Mouse (Mus musculus): ENCODE data around the gene Grin2d. TPM values are rescaled to one million over a fixed set of nuclear protein-coding genes. Genes with fewer than 3 reads are reported as not detected.
A peak's percentile ranks its signal among the peaks of the same experiment; 100 is the strongest.

The Grin2d gene
- polyA plus RNA-seq, 1 experiment from 2014 or later, result 0.39 TPM

DNA sequence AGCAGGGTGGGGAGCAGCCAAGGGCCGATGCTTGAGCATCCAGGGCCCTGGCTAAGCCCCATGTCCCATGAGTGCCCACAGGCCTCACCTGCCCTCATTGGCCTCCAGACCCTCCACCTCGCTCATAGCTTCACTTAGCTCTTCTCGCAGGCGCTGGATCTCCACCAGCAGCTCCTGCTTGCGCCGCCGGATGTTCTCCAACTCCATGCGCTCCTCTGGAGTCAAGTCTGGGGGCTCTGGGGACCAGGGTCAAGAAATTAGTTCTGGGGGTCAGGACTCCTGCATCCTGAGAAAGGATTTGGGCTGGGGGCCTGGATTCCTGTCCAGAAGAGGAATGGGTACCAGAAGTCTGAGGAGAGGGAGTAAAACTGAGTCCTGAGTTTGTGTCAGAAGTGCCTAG, 65.3 kb downstream of the Grin2d start:
- H3K27ac ChIP-seq (ENCODE audit: low read depth, low read length), result no peak overlapping the region
- DNase-seq (ENCODE audit: low spot score) (no peak), ATAC-seq (ENCODE audit: low FRiP score) (no peak)
- no peaks in the 10 kb centered on the region for H3K27me3 ChIP-seq (ENCODE audit: control insufficient read depth, insufficient read depth, low read length)
- H3K9ac ChIP-seq (ENCODE audit: low read depth, low read length), result peak overlapping the region; percentile 100
- H3K4me1 ChIP-seq (replicated peaks; ENCODE audit: control insufficient read depth, insufficient read depth, low read length), result peaks cover 19% of the 10 kb centered on the region
- H3K4me2 ChIP-seq (replicated peaks; ENCODE audit: low read depth, low read length), result peak overlapping the region; percentile 76
- 93% methylated on average over 8 of the region's 8 CpGs for WGBS
- peak overlapping the region; percentile 97 for H3K4me3 ChIP-seq (ENCODE audit: low read depth, low read length)
- H3K9me3 ChIP-seq (ENCODE audit: control insufficient read depth, low read length), result no peaks in the 10 kb centered on the region
- peaks cover 36% of the 10 kb centered on the region for H3K36me3 ChIP-seq (ENCODE audit: control insufficient read depth, insufficient read depth, low read length)

DNA sequence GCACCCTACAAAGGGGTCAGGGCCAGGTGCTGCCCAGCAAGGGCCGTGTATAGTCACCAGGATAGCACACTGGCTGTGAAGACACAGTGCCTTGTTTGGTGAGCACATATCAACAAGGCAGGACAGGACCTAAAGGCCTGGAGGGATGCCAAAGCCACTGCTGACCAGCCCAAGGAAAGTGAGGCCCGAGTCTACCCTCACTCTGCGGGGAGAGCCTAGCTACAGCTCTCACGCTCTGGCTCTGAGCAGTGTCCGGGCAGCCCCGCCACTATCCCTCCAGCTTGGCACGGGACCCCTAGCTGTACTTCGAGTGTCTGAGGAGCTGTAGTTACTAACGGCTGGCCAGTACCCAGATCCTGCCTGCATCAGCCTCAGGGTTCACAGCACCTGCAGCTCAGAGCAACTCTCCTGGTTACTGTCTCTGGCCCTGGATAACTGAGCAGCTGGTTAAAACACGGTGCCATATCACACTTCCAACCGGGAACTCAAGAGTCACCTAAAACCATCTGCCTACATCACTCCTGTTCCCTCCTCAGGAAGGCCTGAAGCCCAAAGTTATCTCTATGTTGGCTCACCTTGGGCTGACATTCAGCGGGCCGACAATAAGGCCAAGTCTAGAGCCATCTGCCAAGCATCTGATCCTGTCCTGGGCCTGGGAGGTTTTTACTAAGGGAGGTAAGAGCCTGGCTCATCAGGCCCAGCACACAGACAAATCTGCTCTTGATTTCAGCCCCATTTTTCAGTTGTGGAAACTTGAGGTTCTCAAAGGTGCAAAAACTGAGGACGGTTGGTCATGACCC, 68.7 kb downstream of the Grin2d start:
- H3K9me3 ChIP-seq (ENCODE audit: control insufficient read depth, low read length), result no peaks in the 10 kb centered on the region
- H3K36me3 ChIP-seq (ENCODE audit: control insufficient read depth, insufficient read depth, low read length), result peaks cover 40% of the 10 kb centered on the region
- H3K4me3 ChIP-seq (ENCODE audit: low read depth, low read length), result no peak overlapping the region
- peaks cover 14% of the 10 kb centered on the region for H3K4me1 ChIP-seq (replicated peaks; ENCODE audit: control insufficient read depth, insufficient read depth, low read length)
- 91% methylated on average over 14 of the region's 14 CpGs for WGBS
- H3K27ac ChIP-seq (ENCODE audit: low read depth, low read length), result no peak overlapping the region
- no peak overlapping the region for H3K4me2 ChIP-seq (replicated peaks; ENCODE audit: low read depth, low read length)
- DNase-seq (ENCODE audit: low spot score) (no peak), ATAC-seq (ENCODE audit: low FRiP score) (no peak)
- H3K9ac ChIP-seq (ENCODE audit: low read depth, low read length), result no peak overlapping the region
- no peaks in the 10 kb centered on the region for H3K27me3 ChIP-seq (ENCODE audit: control insufficient read depth, insufficient read depth, low read length)

DNA sequence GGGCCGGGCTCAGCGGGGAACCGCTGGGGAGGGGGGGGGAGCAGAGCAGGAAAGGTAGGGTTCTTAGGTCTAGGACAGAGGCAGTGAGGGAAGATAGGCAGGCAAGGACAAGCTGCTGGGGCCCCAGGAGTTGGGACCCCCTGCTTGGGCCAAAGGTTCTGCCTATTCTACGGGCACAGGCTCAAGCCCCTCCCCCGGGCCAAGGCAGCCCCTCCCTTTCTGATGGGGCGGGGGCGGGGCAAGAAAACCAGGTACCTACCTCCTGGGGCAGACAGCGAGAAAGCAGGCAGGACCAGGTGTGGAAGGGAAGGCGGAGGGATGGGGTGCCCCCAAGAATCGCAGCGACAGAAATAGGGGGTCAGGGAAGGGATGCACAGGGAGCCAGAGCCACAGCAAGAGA, 69.7 kb downstream of the Grin2d start:
- no peak overlapping the region for H3K4me2 ChIP-seq (replicated peaks; ENCODE audit: low read depth, low read length)
- no peak overlapping the region for H3K27ac ChIP-seq (ENCODE audit: low read depth, low read length)
- H3K27me3 ChIP-seq (ENCODE audit: control insufficient read depth, insufficient read depth, low read length), result no peaks in the 10 kb centered on the region
- H3K9me3 ChIP-seq (ENCODE audit: control insufficient read depth, low read length), result no peaks in the 10 kb centered on the region
- H3K9ac ChIP-seq (ENCODE audit: low read depth, low read length), result no peak overlapping the region
- peaks cover 40% of the 10 kb centered on the region for H3K36me3 ChIP-seq (ENCODE audit: control insufficient read depth, insufficient read depth, low read length)
- DNase-seq (ENCODE audit: low spot score) (no peak), ATAC-seq (ENCODE audit: low FRiP score) (no peak)
- 51% methylated on average over 7 of the region's 11 CpGs for WGBS
- peaks cover 14% of the 10 kb centered on the region for H3K4me1 ChIP-seq (replicated peaks; ENCODE audit: control insufficient read depth, insufficient read depth, low read length)
- no peak overlapping the region for H3K4me3 ChIP-seq (ENCODE audit: low read depth, low read length)

DNA sequence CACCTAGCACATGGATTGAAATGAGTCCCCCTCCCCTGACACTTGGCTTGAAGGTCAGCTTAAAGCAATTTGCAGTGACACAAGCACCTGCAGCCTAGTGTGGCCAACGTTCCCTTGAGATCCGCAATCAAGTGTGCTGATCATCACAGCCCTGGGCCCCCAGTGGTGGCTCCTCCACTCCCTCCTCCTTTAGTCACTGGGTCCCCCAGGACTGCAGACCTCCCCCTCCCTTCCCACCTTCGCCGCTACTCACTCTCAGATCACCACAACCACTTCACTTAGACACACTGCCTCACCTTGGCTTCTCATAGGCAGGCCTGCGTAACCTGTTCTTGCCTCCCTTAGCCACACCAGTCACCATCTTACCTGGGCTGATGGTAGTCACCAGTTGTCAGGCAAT, 72.2 kb downstream of the Grin2d start:
- H3K27ac ChIP-seq (ENCODE audit: low read depth, low read length), result no peak overlapping the region

DNA sequence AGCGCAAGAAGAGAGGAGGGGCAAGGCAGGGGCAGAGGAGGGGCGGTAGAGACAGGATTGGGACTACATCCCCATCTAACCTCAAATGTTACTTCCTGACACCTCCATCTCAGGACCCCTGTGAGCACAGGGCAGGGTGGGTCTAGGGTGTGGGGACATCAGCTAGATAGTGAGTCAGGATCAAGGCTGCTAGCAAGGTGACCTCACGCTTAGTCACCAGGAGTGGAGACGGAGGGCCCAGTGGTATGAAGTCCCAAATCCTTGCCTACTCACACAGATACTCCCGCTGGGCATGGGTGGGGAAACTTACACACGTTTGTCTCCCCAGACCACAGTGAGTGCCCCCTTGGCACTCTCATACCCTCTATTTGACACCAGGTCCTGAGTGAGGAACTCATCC, 75.6 kb downstream of the Grin2d start:
- DNase-seq (ENCODE audit: low spot score) (no peak), ATAC-seq (ENCODE audit: low FRiP score) (no peak)
- Histone ChIP-seq H3K27me3 (ENCODE audit: control insufficient read depth, insufficient read depth, low read length) (peaks cover 16% of the 10 kb centered on the region), H3K4me2 (replicated peaks; ENCODE audit: low read depth, low read length) (no peak overlapping the region), H3K9me3 (ENCODE audit: control insufficient read depth, low read length) (no peaks in the 10 kb centered on the region), H3K9ac (ENCODE audit: low read depth, low read length) (no peak overlapping the region), H3K27ac (ENCODE audit: low read depth, low read length) (no peak overlapping the region), H3K4me3 (ENCODE audit: low read depth, low read length) (no peak overlapping the region), H3K4me1 (replicated peaks; ENCODE audit: control insufficient read depth, insufficient read depth, low read length) (peaks cover 9% of the 10 kb centered on the region), H3K36me3 (ENCODE audit: control insufficient read depth, insufficient read depth, low read length) (peaks cover under 1% of the 10 kb centered on the region; the same call in 1 of the 2 replicates)
- 89% methylated on average over 6 of the region's 6 CpGs for WGBS

More for the DNA sequence above, 72.2 kb downstream of the Grin2d start:
- 62% methylated on average over 5 of the region's 5 CpGs for WGBS
- no peaks in the 10 kb centered on the region for H3K27me3 ChIP-seq (ENCODE audit: control insufficient read depth, insufficient read depth, low read length)
- no peak overlapping the region for H3K9ac ChIP-seq (ENCODE audit: low read depth, low read length)
- H3K4me3 ChIP-seq (ENCODE audit: low read depth, low read length), result no peak overlapping the region
- no peaks in the 10 kb centered on the region for H3K9me3 ChIP-seq (ENCODE audit: control insufficient read depth, low read length)
- no peak for ATAC-seq (ENCODE audit: low FRiP score)
- DNase-seq (ENCODE audit: low spot score), result no peak
- no peak overlapping the region for H3K4me2 ChIP-seq (replicated peaks; ENCODE audit: low read depth, low read length)
- peaks cover 5% of the 10 kb centered on the region; the same call in 1 of the 2 replicates for H3K4me1 ChIP-seq (replicated peaks; ENCODE audit: control insufficient read depth, insufficient read depth, low read length)
- H3K36me3 ChIP-seq (ENCODE audit: control insufficient read depth, insufficient read depth, low read length), result peaks cover 26% of the 10 kb centered on the region

DNA sequence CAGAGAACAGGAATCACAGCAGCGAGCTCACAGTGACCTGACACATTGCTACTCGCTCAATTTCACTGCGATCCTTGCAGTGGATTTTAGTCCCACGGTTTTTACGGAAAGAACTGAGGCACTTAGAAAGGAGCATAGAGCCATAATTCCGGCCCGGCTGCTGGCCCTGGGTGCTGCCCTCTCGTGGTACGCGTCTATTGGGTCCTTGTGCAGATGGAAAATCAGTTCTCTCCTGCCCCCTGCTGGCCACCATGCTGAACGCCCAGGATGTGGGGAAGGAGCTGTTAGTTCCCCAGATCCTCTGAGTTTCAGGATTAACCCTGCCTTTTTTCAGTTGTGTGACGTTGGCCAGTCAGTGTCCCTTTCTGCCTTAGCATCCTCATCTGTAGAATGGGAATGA, 76.8 kb downstream of the Grin2d start:
- peaks cover 27% of the 10 kb centered on the region for H3K27me3 ChIP-seq (ENCODE audit: control insufficient read depth, insufficient read depth, low read length)
- WGBS, result 6% methylated on average over 12 of the region's 12 CpGs
- no peaks in the 10 kb centered on the region for H3K36me3 ChIP-seq (ENCODE audit: control insufficient read depth, insufficient read depth, low read length)
- no peak overlapping the region for H3K27ac ChIP-seq (ENCODE audit: low read depth, low read length)
- H3K4me3 ChIP-seq (ENCODE audit: low read depth, low read length), result no peak overlapping the region
- DNase-seq (ENCODE audit: low spot score), result peak; percentile 94
- no peaks in the 10 kb centered on the region for H3K9me3 ChIP-seq (ENCODE audit: control insufficient read depth, low read length)
- no peak overlapping the region for H3K4me2 ChIP-seq (replicated peaks; ENCODE audit: low read depth, low read length)
- H3K9ac ChIP-seq (ENCODE audit: low read depth, low read length), result no peak overlapping the region
- peaks cover 9% of the 10 kb centered on the region for H3K4me1 ChIP-seq (replicated peaks; ENCODE audit: control insufficient read depth, insufficient read depth, low read length)
- peak; percentile 49 for ATAC-seq (ENCODE audit: low FRiP score)

DNA sequence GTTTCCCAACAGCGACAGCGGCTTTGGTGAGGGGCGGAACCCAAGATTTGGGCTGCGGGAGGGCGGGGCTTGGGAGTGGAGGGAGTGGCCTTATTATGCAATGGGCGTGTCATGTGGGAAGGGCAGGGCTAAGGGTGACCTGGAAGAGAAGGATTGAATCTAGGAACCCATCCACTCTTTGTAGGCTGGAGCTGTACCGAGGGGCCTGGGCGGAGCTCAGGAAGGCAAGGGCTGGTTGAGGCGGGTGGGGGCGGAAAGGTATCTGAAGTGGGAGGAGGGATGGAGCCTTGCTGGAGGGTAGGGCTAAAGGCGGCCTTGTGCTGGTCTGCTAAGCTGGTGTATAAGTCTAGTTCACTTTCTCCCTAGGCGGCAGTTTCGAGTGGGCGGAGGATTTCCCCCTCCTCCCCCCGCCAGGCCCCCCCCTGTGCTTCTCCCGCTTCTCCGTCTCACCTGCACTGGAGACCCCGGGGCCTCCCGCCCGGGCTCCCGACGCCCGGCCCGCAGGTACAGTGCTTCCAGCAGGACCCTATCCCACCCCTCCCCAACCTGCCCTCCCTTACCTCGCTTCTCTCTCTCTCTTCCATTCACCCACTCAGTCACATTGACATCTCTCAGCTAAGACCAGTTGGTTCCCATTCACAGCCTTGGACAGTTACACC, 77.5 kb downstream of the Grin2d start:
- 0 out of 2 replicates have a peak, but pooled peaks cover 3% of the 10 kb centered on the region for H3K36me3 ChIP-seq (ENCODE audit: control insufficient read depth, insufficient read depth, low read length)

DNA sequence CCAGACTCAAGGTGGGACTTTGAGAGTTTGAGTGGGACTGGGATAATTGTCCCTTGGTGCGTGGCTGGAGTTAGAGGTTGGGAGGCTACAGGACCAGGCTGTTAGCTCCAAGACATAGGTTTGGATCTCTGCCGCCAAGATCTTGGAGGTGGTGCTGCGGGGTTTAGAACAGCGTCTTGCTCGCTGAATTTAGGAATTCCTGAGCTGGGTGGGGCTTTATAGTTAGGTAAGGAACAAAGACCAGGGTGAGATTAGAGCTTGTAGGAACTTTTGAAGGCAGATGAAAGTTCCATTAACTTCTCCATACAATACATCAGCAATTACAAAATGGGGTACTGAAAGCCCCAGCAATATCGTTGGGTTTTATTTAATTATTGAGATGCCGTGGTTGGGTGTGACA, 78.2 kb downstream of the Grin2d start:
- H3K4me3 ChIP-seq (ENCODE audit: low read depth, low read length), result no peak overlapping the region
- ATAC-seq (ENCODE audit: low FRiP score), result no peak
- 36% methylated on average over 7 of the region's 7 CpGs for WGBS
- peaks cover 9% of the 10 kb centered on the region for H3K4me1 ChIP-seq (replicated peaks; ENCODE audit: control insufficient read depth, insufficient read depth, low read length)
- H3K9me3 ChIP-seq (ENCODE audit: control insufficient read depth, low read length), result no peaks in the 10 kb centered on the region
- no peak overlapping the region for H3K27ac ChIP-seq (ENCODE audit: low read depth, low read length)
- 0 out of 2 replicates have a peak, but pooled peaks cover 5% of the 10 kb centered on the region for H3K36me3 ChIP-seq (ENCODE audit: control insufficient read depth, insufficient read depth, low read length)
- H3K9ac ChIP-seq (ENCODE audit: low read depth, low read length), result no peak overlapping the region
- H3K4me2 ChIP-seq (replicated peaks; ENCODE audit: low read depth, low read length), result no peak overlapping the region
- DNase-seq (ENCODE audit: low spot score), result no peak
- peaks cover 29% of the 10 kb centered on the region for H3K27me3 ChIP-seq (ENCODE audit: control insufficient read depth, insufficient read depth, low read length)

More for the DNA sequence above, 77.5 kb downstream of the Grin2d start:
- no peaks in the 10 kb centered on the region for H3K9me3 ChIP-seq (ENCODE audit: control insufficient read depth, low read length)
- no peak for ATAC-seq (ENCODE audit: low FRiP score)
- H3K4me2 ChIP-seq (replicated peaks; ENCODE audit: low read depth, low read length), result no peak overlapping the region
- 17% methylated on average over 15 of the region's 25 CpGs for WGBS
- DNase-seq (ENCODE audit: low spot score), result peak; percentile 59
- peaks cover 9% of the 10 kb centered on the region for H3K4me1 ChIP-seq (replicated peaks; ENCODE audit: control insufficient read depth, insufficient read depth, low read length)
- H3K27ac ChIP-seq (ENCODE audit: low read depth, low read length), result no peak overlapping the region
- no peak overlapping the region for H3K4me3 ChIP-seq (ENCODE audit: low read depth, low read length)
- H3K27me3 ChIP-seq (ENCODE audit: control insufficient read depth, insufficient read depth, low read length), result peaks cover 27% of the 10 kb centered on the region
- no peak overlapping the region for H3K9ac ChIP-seq (ENCODE audit: low read depth, low read length)
